Mouse (Mus musculus): ENCODE results near the gene Tmc3. TPM values are rescaled to one million over a fixed set of nuclear protein-coding genes. Genes with fewer than 3 reads are reported as not detected.

The Tmc3 gene
- total RNA-seq (2023): under 1 TPM; 0.09 to 0.33 TPM

GRCm38 (mm10) chr7:83584639-83585471 lies at the start of gene Tmc3:
Gene Tmc3, plus strand, starts transcription at chr7:83584927.

GRCm38 (mm10) chr7:83631828-83632681 lies 47.3 kb downstream of the Tmc3 start, which contains the start of gene Stard5:
Gene Stard5, plus strand, starts transcription at chr7:83631959.

Other genes with a start within 250 kb of the Tmc3 start
- 10 to 100 TPM; 10.4 to 12.7 TPM for gene Stard5, start 47.0 kb downstream of the Tmc3 start, total RNA-seq (2023)
- 100 to 1,000 TPM; 228 to 229 TPM for gene Il16, start 160.8 kb downstream of the Tmc3 start, total RNA-seq (2023)
- gene Cfap161, start 210.0 kb downstream of the Tmc3 start, total RNA-seq (2023): not detected